Mouse (Mus musculus) heart, postnatal 25 days (tissue): ENCODE measurements around the gene Cnih3. TPM values are rescaled to one million over a fixed set of nuclear protein-coding genes. Genes with fewer than 3 reads are reported as not detected.

Experiments
- DNase-seq: peaks from one replicate; pipeline ENCODE4 v3.0.0; 2022; ENCODE audit warnings: low spot score
- intact Hi-C: fragments of 180-260 bp; cut with DNase I; formaldehyde crosslinking; loops from one replicate; pipeline ENCODE4 v1.15.1; 2025
- total RNA-seq, 2 experiments: library from RNA; stranded (reverse); gene quantifications; 2 replicates each; pipeline ENCODE4 v1.2.3; 2021

Gene Cnih3
- total RNA-seq, 2 experiments from 2014 or later = not detected

GRCm38 (mm10) chr1:181345547-181345946, 6.9 kb upstream of the Cnih3 start:
- intact Hi-C loops = no loop called here

GRCm38 (mm10) chr1:181352043-181352366, 423 bp upstream of the Cnih3 start:
- intact Hi-C loops = no loop called here

More at GRCm38 (mm10) chr1:181345547-181345946, 6.9 kb upstream of the Cnih3 start:
- no peak for DNase-seq

GRCm38 (mm10) chr1:181353200-181354097, 1.0 kb downstream of the Cnih3 start:
- intact Hi-C loops = no loop called here
- no peak for DNase-seq

More at GRCm38 (mm10) chr1:181352043-181352366, 423 bp upstream of the Cnih3 start:
- no peak for DNase-seq

- intact Hi-C loops = no loop called here
- DNase-seq = no peak
Observed at GRCm38 (mm10) chr1:181355683-181356082, 3.3 kb downstream of the Cnih3 start.

- no peak for DNase-seq
- intact Hi-C loops = no loop called here
Observed at GRCm38 (mm10) chr1:181357870-181358269, 5.4 kb downstream of the Cnih3 start.

GRCm38 (mm10) chr1:181358526-181358925, 6.1 kb downstream of the Cnih3 start:
- intact Hi-C loops = no loop called here
- no peak for DNase-seq

- intact Hi-C loops = no loop called here
- DNase-seq = no peak
Observed at GRCm38 (mm10) chr1:181360732-181361131, 8.3 kb downstream of the Cnih3 start.

GRCm38 (mm10) chr1:181364025-181364424, 11.6 kb downstream of the Cnih3 start:
- DNase-seq = no peak
- intact Hi-C loops = no loop called here

- DNase-seq = no peak
- intact Hi-C loops = no loop called here
Observed at GRCm38 (mm10) chr1:181365376-181365775, 12.9 kb downstream of the Cnih3 start.

GRCm38 (mm10) chr1:181368789-181369570, 16.6 kb downstream of the Cnih3 start:
- intact Hi-C loops = no loop called here

GRCm38 (mm10) chr1:181370370-181370769, 17.9 kb downstream of the Cnih3 start:
- no peak for DNase-seq
- intact Hi-C loops = no loop called here

More at GRCm38 (mm10) chr1:181368789-181369570, 16.6 kb downstream of the Cnih3 start:
- DNase-seq = no peak

- no peak for DNase-seq
- intact Hi-C loops = no loop called here
Observed at GRCm38 (mm10) chr1:181371226-181371625, 18.8 kb downstream of the Cnih3 start.

- DNase-seq = no peak
- intact Hi-C loops = no loop called here
Observed at GRCm38 (mm10) chr1:181372306-181372705, 19.9 kb downstream of the Cnih3 start.

- DNase-seq = no peak
- intact Hi-C loops = loop anchor here (5.0 kb wide), 1 partner anchor 102 kb away; no protein-coding TSS in a partner anchor
Observed at GRCm38 (mm10) chr1:181374627-181375374, 22.4 kb downstream of the Cnih3 start.

- DNase-seq = no peak
- intact Hi-C loops = loop anchor here (5.0 kb wide), 1 partner anchor 104 kb away; no protein-coding TSS in a partner anchor
Observed at GRCm38 (mm10) chr1:181376431-181376830, 24.0 kb downstream of the Cnih3 start.

GRCm38 (mm10) chr1:181379664-181380063, 27.2 kb downstream of the Cnih3 start:
- intact Hi-C loops = loop anchor here (2.0 to 5.0 kb wide), 2 partner anchors 107 to 165 kb away; no protein-coding TSS in a partner anchor
- DNase-seq = no peak

- intact Hi-C loops = loop anchor here (2.0 kb wide), 1 partner anchor 163 kb away; no protein-coding TSS in a partner anchor
- no peak for DNase-seq
Observed at GRCm38 (mm10) chr1:181381410-181382010, 29.1 kb downstream of the Cnih3 start.

- intact Hi-C loops = no loop called here
- no peak for DNase-seq
Observed at GRCm38 (mm10) chr1:181389264-181389663, 36.8 kb downstream of the Cnih3 start.

GRCm38 (mm10) chr1:181392489-181392888, 40.1 kb downstream of the Cnih3 start:
- no peak for DNase-seq
- intact Hi-C loops = no loop called here
